Mouse (Mus musculus): ENCODE data around the gene 5730596B20Rik.

5730596B20Rik gene

GRCm38 (mm10) chr6:52200751-52201250, 23.5 kb downstream of the 5730596B20Rik start:
- DNase-seq: no peak

GRCm38 (mm10) chr6:52201269-52201668, 24.0 kb downstream of the 5730596B20Rik start:
- no peak for DNase-seq

- no peak for DNase-seq
Observed at GRCm38 (mm10) chr6:52202362-52203120, 25.2 kb downstream of the 5730596B20Rik start.

- DNase-seq: no peak
Observed at GRCm38 (mm10) chr6:52203121-52203370, 25.7 kb downstream of the 5730596B20Rik start.

- no peak for DNase-seq
Observed at GRCm38 (mm10) chr6:52203371-52204049, 26.2 kb downstream of the 5730596B20Rik start.

GRCm38 (mm10) chr6:52204050-52204752, 26.9 kb downstream of the 5730596B20Rik start, which contains the start of gene Hoxa5:
Hoxa5 (minus strand) TSS chr6:52204587.
- DNase-seq: peak; percentile 67

GRCm38 (mm10) chr6:52205221-52205620, 27.9 kb downstream of the 5730596B20Rik start:
- no peak for DNase-seq

- DNase-seq: no peak
Observed at GRCm38 (mm10) chr6:52205638-52206621, 28.6 kb downstream of the 5730596B20Rik start.

- no peak for DNase-seq
Observed at GRCm38 (mm10) chr6:52206882-52207683, 29.8 kb downstream of the 5730596B20Rik start.

GRCm38 (mm10) chr6:52207684-52207976, 30.3 kb downstream of the 5730596B20Rik start:
- no peak for DNase-seq

- no peak for DNase-seq
Observed at GRCm38 (mm10) chr6:52208072-52208867, 31.0 kb downstream of the 5730596B20Rik start, which contains the start of gene Hoxa6. Hoxa6 (minus strand) TSS chr6:52208722.

GRCm38 (mm10) chr6:52208868-52209684, 31.8 kb downstream of the 5730596B20Rik start:
- no peak for DNase-seq

- DNase-seq: no peak
Observed at GRCm38 (mm10) chr6:52209685-52210046, 32.4 kb downstream of the 5730596B20Rik start.

GRCm38 (mm10) chr6:52211170-52211935, 34.1 kb downstream of the 5730596B20Rik start:
- peak; percentile 65 for DNase-seq

- DNase-seq: no peak
Observed at GRCm38 (mm10) chr6:52211961-52212360, 34.7 kb downstream of the 5730596B20Rik start.

GRCm38 (mm10) chr6:52212556-52213118, 35.3 kb downstream of the 5730596B20Rik start:
- DNase-seq: no peak

- DNase-seq: peak; percentile 1
Observed at GRCm38 (mm10) chr6:52213119-52213986, 36.1 kb downstream of the 5730596B20Rik start, which contains the start of the genes Hoxa3 and Gm28308. Hoxa3 (minus strand) TSS chr6:52213336. Gm28308 (minus strand) TSS chr6:52213339.
